Mouse (Mus musculus) heart, embryonic 15.5 days (tissue): ENCODE results near the gene Pik3cg. TPM values are rescaled to one million over a fixed set of nuclear protein-coding genes. Genes with fewer than 3 reads are reported as not detected.

Source experiments
- ATAC-seq: fragments of 200-750 bp; cut with Nextera tagmentation; replicated peaks from 2 replicates; pipeline ENCODE4 v1.8.0; 2017; ENCODE audit warnings: low read depth, moderate TSS enrichment; ENCODE audit not compliant: insufficient number of reproducible peaks, insufficient read depth, low FRiP score
- H3K27ac ChIP-seq: fragments of 300-500 bp; sonication (generic); 2 replicates; pipeline ENCODE4 v1.5.1; 2015; ENCODE audit warnings: mild to moderate bottlenecking, inconsistent platforms
- H3K27me3 ChIP-seq: fragments of 300-500 bp; sonication (generic); 2 replicates; pipeline ENCODE4 v1.6.1; 2015; ENCODE audit warnings: inconsistent platforms
- H3K36me3 ChIP-seq: fragments of 300-500 bp; sonication (generic); 2 replicates; pipeline ENCODE4 v1.6.1; 2015; ENCODE audit warnings: mild to moderate bottlenecking, inconsistent platforms
- H3K4me1 ChIP-seq: fragments of 300-500 bp; sonication (generic); replicated peaks from 2 replicates; pipeline ENCODE4 v1.6.1; 2015; ENCODE audit warnings: inconsistent platforms
- H3K4me2 ChIP-seq: fragments of 300-500 bp; sonication (generic); 2 replicates; pipeline ENCODE4 v1.6.1; 2015; ENCODE audit warnings: inconsistent platforms, mild to moderate bottlenecking, moderate library complexity
- H3K4me3 ChIP-seq: fragments of 300-500 bp; sonication (generic); 2 replicates; pipeline ENCODE4 v1.5.1; 2015; ENCODE audit warnings: mild to moderate bottlenecking, inconsistent platforms
- H3K9ac ChIP-seq: fragments of 300-500 bp; sonication (generic); 2 replicates; pipeline ENCODE4 v1.6.1; 2015; ENCODE audit warnings: mild to moderate bottlenecking, inconsistent platforms
- H3K9me3 ChIP-seq: fragments of 300-500 bp; sonication (generic); replicated peaks from 2 replicates; pipeline ENCODE4 v1.6.1; 2016; ENCODE audit warnings: inconsistent platforms
- WGBS: fragments of 180-500 bp; shearing (Covaris S2); methylation state at CpG from one replicate; pipeline ENCODE4 v1.1.7; 2015; ENCODE audit warnings: mixed read lengths; 5-methylcytosine and 5-hydroxymethylcytosine counted together
- polyA plus RNA-seq: library from polyadenylated mRNA; unstranded; fragments of >200 nt; fragmentation: Nextera tagmentation; extraction: Ambion mirVana; gene quantifications from 2 replicates; pipeline ENCODE4 v1.2.1, GENCODE M21; 2015

The Pik3cg gene
- polyA plus RNA-seq, 1 experiment from 2014 or later = 1.3 TPM

DNA sequence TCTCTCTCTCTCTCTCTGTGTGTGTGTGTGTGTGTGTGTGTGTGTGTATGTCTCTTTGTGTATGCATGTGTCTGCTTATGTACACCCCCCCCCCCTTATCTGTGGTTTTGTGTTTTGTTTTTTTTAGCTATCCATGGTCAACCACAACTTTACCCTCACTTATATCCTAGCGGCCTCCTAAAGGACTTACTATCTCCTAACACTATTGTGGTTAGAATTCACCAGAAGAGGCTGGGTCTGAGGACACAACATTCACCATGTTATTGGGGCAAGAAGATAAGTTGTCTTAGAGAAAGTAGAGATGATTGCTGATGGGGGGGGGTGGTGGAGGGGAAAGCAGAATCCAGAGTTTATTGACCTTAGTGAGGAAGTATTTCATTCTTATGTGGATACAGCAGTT lies 15.2 kb upstream of the Pik3cg start:
- Histone ChIP-seq H3K36me3 (no peaks in the 10 kb centered on the region), H3K9me3 (no peaks in the 10 kb centered on the region), H3K4me3 (no peak overlapping the region), H3K9ac (no peak overlapping the region), H3K27ac (no peak overlapping the region), H3K4me1 (no peaks in the 10 kb centered on the region), H3K4me2 (no peak overlapping the region), H3K27me3 (no peaks in the 10 kb centered on the region)
- WGBS = 83% methylated on average over 1 of the region's 1 CpGs
- no peak for ATAC-seq

DNA sequence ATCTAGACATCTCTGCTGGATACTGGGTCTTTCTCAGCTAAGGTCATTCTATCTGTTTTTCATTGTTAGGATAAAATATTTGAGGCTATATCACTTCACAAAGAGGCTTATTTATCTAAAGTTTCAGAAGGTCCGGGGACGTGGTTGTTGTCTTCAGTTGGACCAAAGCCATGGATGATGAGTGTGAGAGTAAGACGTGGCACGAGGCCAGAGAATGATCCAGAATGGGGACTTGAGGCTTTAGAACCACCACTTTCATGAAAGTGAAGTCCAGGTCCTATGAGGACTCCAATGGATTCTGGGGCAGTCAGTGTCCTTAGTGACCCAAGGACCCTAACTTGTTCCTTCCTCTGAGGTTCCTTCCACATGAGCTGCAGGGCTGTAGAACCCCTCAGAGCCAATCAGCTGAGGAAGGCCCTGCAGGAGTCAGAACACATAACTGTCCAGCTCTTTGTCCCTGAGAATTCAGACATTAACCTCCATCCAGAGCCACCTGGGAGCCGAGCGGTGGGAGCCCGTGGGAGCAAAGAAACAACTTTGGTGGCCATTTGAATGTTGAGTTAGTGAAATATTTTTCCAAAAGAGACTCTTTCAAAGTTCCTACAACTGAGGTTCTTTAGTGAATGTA lies 14.4 kb upstream of the Pik3cg start:
- H3K27ac ChIP-seq = no peak overlapping the region
- 82% methylated on average over 7 of the region's 7 CpGs for WGBS
- no peaks in the 10 kb centered on the region for H3K27me3 ChIP-seq
- H3K4me2 ChIP-seq = no peak overlapping the region
- H3K4me3 ChIP-seq = no peak overlapping the region
- H3K4me1 ChIP-seq = no peaks in the 10 kb centered on the region
- no peaks in the 10 kb centered on the region for H3K9me3 ChIP-seq
- H3K9ac ChIP-seq = no peak overlapping the region
- no peak for ATAC-seq
- H3K36me3 ChIP-seq = no peaks in the 10 kb centered on the region

DNA sequence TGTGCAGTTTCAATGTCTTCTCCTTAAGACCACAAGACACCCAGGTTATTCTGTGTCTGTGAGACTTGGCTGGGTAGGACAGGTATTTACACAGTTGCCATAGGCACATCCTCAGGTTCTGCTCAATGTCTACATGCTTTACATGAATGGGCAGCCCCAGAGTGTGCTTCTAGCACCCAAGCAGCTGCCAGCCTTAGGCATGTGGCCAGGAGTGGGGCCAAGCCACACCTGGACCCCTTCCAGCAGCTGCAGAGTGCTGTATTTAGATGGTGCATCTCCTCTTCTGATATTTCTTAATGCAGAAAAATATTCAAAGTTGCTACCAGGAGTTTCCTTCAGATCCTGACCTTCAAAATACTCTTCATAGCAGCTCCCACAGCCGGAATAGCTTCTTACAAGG lies 11.9 kb upstream of the Pik3cg start:
- H3K4me2 ChIP-seq = no peak overlapping the region
- no peaks in the 10 kb centered on the region for H3K36me3 ChIP-seq
- WGBS = 76% methylated on average over 1 of the region's 1 CpGs
- no peaks in the 10 kb centered on the region for H3K9me3 ChIP-seq
- no peaks in the 10 kb centered on the region for H3K27me3 ChIP-seq
- H3K9ac ChIP-seq = no peak overlapping the region
- H3K4me1 ChIP-seq = no peaks in the 10 kb centered on the region
- no peak overlapping the region for H3K27ac ChIP-seq
- no peak for ATAC-seq
- no peak overlapping the region for H3K4me3 ChIP-seq

DNA sequence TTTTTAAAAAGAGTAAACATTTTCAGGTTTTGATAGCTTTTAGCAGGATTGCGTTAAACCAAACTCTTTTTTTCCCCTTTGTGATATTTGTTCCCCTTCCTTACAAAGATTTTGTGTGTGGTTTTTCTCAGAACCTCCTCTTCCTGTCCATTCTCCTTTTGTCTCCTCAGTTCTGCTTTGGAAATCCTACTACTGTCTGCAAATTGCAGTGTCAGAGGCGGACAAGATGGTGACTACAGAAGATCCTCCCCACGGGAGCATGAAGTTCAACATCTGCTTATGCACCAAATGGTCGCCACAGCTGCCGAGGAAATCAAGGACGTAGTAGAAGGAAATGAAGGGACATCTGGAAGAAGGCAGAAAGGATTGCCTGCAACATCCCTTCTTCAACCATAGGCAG lies 6.7 kb upstream of the Pik3cg start:
- H3K27ac ChIP-seq = no peak overlapping the region
- no peak overlapping the region for H3K4me3 ChIP-seq
- no peaks in the 10 kb centered on the region for H3K27me3 ChIP-seq
- no peak for ATAC-seq
- H3K4me2 ChIP-seq = no peak overlapping the region
- H3K4me1 ChIP-seq = no peaks in the 10 kb centered on the region
- no peaks in the 10 kb centered on the region for H3K36me3 ChIP-seq
- no peaks in the 10 kb centered on the region for H3K9me3 ChIP-seq
- WGBS = 84% methylated on average over 6 of the region's 6 CpGs
- no peak overlapping the region for H3K9ac ChIP-seq

DNA sequence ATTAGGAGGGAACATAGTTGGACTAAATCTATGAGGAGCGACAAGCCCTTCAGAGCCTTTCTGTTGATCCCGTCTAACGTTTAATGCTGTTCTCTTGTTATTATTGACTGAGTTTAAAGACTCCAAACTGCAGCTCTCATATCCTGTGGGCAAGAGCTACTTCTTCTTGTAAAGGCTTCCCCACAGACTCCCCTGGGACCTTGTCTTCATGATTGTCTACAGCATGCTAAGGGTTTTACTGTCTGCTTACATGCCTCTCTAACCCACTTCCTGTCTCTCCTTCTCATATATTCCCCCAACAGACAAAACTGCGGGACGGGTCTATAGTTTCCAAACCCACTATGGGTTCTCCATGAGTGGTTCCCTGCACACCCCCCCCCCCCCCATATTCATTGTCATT lies 4.2 kb upstream of the Pik3cg start:
- WGBS = 81% methylated on average over 5 of the region's 5 CpGs
- no peak for ATAC-seq
- no peaks in the 10 kb centered on the region for H3K36me3 ChIP-seq
- no peak overlapping the region for H3K4me3 ChIP-seq
- H3K4me2 ChIP-seq = no peak overlapping the region
- no peak overlapping the region for H3K9ac ChIP-seq
- H3K9me3 ChIP-seq = no peaks in the 10 kb centered on the region
- H3K27ac ChIP-seq = no peak overlapping the region
- H3K4me1 ChIP-seq = no peaks in the 10 kb centered on the region
- H3K27me3 ChIP-seq = no peaks in the 10 kb centered on the region

DNA sequence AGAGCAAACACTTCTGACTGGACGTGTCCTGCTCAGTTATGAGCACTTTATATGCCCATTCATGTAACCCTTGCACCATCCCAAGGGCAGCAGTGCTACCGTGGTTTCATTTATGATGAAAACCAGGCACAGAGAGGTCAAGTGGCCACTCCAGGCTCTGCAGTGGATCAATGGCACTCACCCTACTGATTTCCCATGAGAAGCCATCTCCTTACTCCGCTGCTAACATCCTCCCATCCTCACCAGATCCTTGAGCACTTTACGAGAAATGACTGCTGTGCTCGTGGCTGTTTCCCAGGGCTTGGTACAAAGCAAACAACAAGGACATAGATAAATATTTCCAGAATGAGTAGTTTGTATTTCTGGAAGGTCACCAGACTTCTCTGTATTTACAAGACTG lies 3.7 kb upstream of the Pik3cg start:
- 48% methylated on average over 5 of the region's 5 CpGs for WGBS

DNA sequence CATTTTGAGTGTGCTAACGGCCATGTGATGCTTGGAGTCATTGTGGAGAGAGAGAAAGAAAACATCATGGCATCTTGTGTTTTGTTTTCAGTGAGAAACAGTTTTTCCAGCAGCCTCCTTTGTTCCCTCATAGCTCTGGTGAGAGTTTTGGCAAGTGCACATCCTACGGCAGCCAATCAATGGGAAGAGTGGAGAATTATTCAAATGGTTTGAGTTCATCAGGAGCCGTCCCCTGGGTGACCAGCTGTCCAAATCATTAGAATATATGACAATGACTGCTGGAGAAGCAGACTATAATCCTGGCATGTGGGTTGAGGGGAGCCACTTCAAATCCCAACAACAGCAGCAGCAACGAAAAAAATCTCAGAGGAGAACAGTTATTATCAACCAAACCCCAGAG lies 2.8 kb upstream of the Pik3cg start:
- Histone ChIP-seq H3K4me1 (no peaks in the 10 kb centered on the region), H3K9me3 (no peaks in the 10 kb centered on the region), H3K36me3 (no peaks in the 10 kb centered on the region), H3K4me3 (no peak overlapping the region), H3K27ac (no peak overlapping the region), H3K27me3 (no peaks in the 10 kb centered on the region), H3K9ac (no peak overlapping the region), H3K4me2 (no peak overlapping the region)
- 73% methylated on average over 4 of the region's 4 CpGs for WGBS
- no peak for ATAC-seq

More for the DNA sequence above, 3.7 kb upstream of the Pik3cg start:
- H3K4me1 ChIP-seq = no peaks in the 10 kb centered on the region
- no peak overlapping the region for H3K4me2 ChIP-seq
- H3K27ac ChIP-seq = no peak overlapping the region
- H3K9me3 ChIP-seq = no peaks in the 10 kb centered on the region
- H3K4me3 ChIP-seq = no peak overlapping the region
- H3K27me3 ChIP-seq = no peaks in the 10 kb centered on the region
- no peak overlapping the region for H3K9ac ChIP-seq
- H3K36me3 ChIP-seq = no peaks in the 10 kb centered on the region
- ATAC-seq = no peak

DNA sequence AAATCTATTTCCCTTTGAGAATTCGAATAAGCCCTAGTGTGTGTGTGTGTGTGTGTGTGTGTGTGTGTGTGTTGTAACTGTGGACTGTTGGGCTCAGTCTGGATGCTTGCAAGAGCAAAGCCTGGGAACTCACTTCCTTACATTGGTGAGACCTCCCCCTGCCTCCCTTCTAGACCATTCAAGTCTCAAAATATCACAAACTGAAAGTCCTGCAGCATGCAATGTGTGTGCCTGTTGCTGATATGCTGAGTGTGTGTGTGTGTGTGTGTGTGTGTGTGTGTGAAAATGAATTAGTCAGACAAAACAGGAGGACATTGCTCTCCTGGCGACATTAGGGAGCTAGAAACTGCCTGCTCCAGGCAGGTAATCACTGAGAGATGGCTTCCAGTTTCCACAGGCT lies 492 bp upstream of the Pik3cg start:
- 0 out of 2 replicates have a peak, but pooled peaks have one; percentile 27 for ATAC-seq
- Histone ChIP-seq H3K9ac (no peak overlapping the region), H3K4me3 (peak overlapping the region; percentile 41; the same call in 1 of the 2 replicates), H3K36me3 (no peaks in the 10 kb centered on the region), H3K27me3 (no peaks in the 10 kb centered on the region), H3K4me1 (no peaks in the 10 kb centered on the region), H3K4me2 (peak overlapping the region; percentile 48), H3K9me3 (no peaks in the 10 kb centered on the region), H3K27ac (peak overlapping the region; percentile 35; the same call in 1 of the 2 replicates)
- 55% methylated on average over 2 of the region's 2 CpGs for WGBS

DNA sequence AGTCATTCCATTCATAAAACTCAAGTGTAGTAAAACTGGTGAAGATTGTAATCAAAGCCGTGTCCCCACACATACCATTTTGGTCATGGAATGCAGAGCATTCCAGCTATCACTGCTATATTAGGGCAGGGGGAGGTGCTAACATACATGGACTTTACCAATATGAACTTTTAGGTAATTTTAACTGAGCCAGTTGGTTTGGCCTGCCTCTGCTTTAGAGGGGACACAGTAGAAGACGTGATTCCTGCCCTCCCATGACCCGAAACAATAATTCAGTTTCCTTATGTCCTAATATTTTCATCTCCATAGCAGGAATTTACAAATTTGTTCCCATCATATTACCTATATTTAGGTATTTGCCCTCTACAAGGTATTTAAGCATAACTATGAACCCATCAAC lies 1.3 kb downstream of the Pik3cg start:
- no peaks in the 10 kb centered on the region for H3K4me1 ChIP-seq
- 57% methylated on average over 3 of the region's 3 CpGs for WGBS
- no peak for ATAC-seq
- H3K27me3 ChIP-seq = no peaks in the 10 kb centered on the region
- no peaks in the 10 kb centered on the region for H3K9me3 ChIP-seq
- H3K27ac ChIP-seq = no peak overlapping the region
- no peak overlapping the region for H3K4me2 ChIP-seq
- no peak overlapping the region for H3K9ac ChIP-seq
- no peak overlapping the region for H3K4me3 ChIP-seq
- H3K36me3 ChIP-seq = no peaks in the 10 kb centered on the region

DNA sequence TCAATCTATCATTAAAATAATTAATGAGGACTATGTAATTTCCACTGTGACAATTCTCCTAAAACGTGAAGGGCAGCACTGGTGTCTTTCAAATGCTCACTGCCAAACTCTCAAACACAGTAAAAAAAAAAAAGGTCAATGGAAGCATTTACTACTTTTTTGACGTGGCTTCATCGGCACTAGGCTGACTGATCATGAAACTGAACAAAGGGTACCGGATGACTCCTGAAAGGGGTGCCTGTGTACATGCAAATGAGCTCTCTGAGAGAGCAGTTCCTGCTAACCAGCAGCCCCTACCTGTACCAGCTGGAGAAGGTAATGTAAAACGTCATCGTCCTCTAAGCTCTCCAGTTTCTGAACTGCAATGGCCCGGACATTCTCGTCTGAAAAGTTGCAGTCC lies 4.8 kb downstream of the Pik3cg start:
- Histone ChIP-seq H3K4me1 (no peaks in the 10 kb centered on the region), H3K27me3 (no peaks in the 10 kb centered on the region), H3K36me3 (no peaks in the 10 kb centered on the region), H3K4me2 (no peak overlapping the region), H3K27ac (no peak overlapping the region), H3K4me3 (no peak overlapping the region), H3K9me3 (no peaks in the 10 kb centered on the region), H3K9ac (no peak overlapping the region)
- no peak for ATAC-seq
- WGBS = 78% methylated on average over 8 of the region's 8 CpGs

DNA sequence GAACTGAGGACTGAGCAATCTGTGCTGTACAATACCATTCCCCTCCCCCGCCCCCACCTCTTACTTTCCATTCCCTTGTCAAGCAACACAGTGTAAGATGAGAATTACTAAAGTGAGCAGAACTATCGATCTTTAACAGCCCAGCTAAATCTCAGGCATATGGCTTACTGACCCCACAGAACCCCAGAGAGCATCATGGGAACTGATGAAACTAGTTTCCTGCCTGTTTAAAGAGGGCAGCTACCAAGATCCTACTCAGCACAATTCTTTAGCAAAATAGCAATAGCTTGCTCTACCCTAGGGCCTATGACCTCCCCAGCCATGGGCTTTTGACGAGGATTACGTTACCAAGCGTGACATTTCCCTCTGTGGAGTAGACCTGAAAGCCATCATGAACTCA lies 5.9 kb downstream of the Pik3cg start:
- Histone ChIP-seq H3K36me3 (no peaks in the 10 kb centered on the region), H3K27me3 (no peaks in the 10 kb centered on the region), H3K4me3 (no peak overlapping the region), H3K9me3 (no peaks in the 10 kb centered on the region), H3K27ac (no peak overlapping the region), H3K9ac (no peak overlapping the region), H3K4me2 (no peak overlapping the region), H3K4me1 (no peaks in the 10 kb centered on the region)
- WGBS = 82% methylated on average over 5 of the region's 5 CpGs
- no peak for ATAC-seq

DNA sequence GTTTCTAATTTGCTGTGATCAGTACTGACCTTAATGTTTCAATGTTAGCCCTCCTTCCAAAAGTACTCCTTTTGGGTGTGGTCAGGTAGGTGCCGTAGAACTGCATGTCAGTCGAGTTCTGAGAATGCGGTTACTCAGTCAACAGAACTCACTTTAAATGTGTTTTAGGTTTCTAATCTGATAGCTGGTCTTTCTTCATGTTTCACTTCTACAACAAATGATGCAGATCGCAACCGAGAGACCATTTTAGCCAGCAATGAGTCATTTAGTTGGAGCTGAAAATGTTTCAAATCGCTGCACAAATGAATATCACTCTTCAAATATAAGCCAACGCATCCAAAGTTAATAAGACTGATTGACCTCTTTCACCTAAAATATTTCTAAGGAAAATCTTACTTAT lies 6.5 kb downstream of the Pik3cg start:
- Histone ChIP-seq H3K4me2 (no peak overlapping the region), H3K4me1 (no peaks in the 10 kb centered on the region), H3K9me3 (no peaks in the 10 kb centered on the region), H3K27me3 (no peaks in the 10 kb centered on the region), H3K9ac (no peak overlapping the region), H3K36me3 (no peaks in the 10 kb centered on the region), H3K4me3 (no peak overlapping the region), H3K27ac (no peak overlapping the region)
- no peak for ATAC-seq
- WGBS = 89% methylated on average over 7 of the region's 7 CpGs
